Mouse (Mus musculus) heart, adult 2 months (tissue): ENCODE results near the gene Gpr84. TPM values are rescaled to one million over a fixed set of nuclear protein-coding genes. Genes with fewer than 3 reads are reported as not detected.
A peak's percentile ranks its signal among the peaks of the same experiment; 100 is the strongest.

Experiments
- DNase-seq, 2 experiments: peaks; one replicate each; pipeline ENCODE4 v3.0.0; 2021
- H3K27ac ChIP-seq: fragments of 200-600 bp; 2 replicates; pipeline ENCODE4 v1.8.1; 2022
- H3K27me3 ChIP-seq: fragments of 200-500 bp; 2 replicates; pipeline ENCODE4 v1.6.1; 2012; ENCODE audit warnings: mild to moderate bottlenecking, low read length, inconsistent platforms, mixed read lengths; ENCODE audit not compliant: control insufficient read depth, insufficient read depth
- H3K36me3 ChIP-seq: fragments of 200-500 bp; 2 replicates; pipeline ENCODE4 v1.6.1; 2012; ENCODE audit warnings: low read length, inconsistent platforms; ENCODE audit not compliant: control insufficient read depth, insufficient read depth
- H3K4me1 ChIP-seq: fragments of 200-500 bp; 2 replicates; pipeline ENCODE4 v1.6.1; 2011; ENCODE audit warnings: low read length; ENCODE audit not compliant: control insufficient read depth, insufficient read depth
- H3K4me3 ChIP-seq: fragments of 200-600 bp; 2 replicates; pipeline ENCODE4 v1.8.1; 2022
- H3K79me2 ChIP-seq: fragments of 200-500 bp; replicated peaks from 2 replicates; pipeline ENCODE4 v1.6.1; 2012; ENCODE audit warnings: mild to moderate bottlenecking, inconsistent platforms, low read length, moderate library complexity, mixed read lengths; ENCODE audit not compliant: control insufficient read depth, insufficient read depth
- H3K9ac ChIP-seq: fragments of 200-500 bp; 2 replicates; pipeline ENCODE4 v1.6.1; 2012; ENCODE audit warnings: low read depth, mild to moderate bottlenecking, control low read depth, inconsistent platforms, low read length, mixed read lengths
- CTCF ChIP-seq: fragments of 200-600 bp; IDR thresholded peaks from 2 replicates; pipeline ENCODE4 v1.8.1; 2022; ENCODE audit warnings: antibody characterized with exemption, mild to moderate bottlenecking, moderate library complexity
- EP300 ChIP-seq: fragments of 200-500 bp; IDR thresholded peaks from 2 replicates; pipeline ENCODE4 v1.6.1; 2011; ENCODE audit warnings: low read depth, low read length, control low read depth; ENCODE audit not compliant: insufficient read depth
- POLR2A ChIP-seq: fragments of 200-500 bp; IDR thresholded peaks from 2 replicates; pipeline ENCODE4 v1.6.1; 2011; ENCODE audit warnings: mild to moderate bottlenecking, low read depth, low read length, control low read depth; ENCODE audit not compliant: insufficient read depth
- WGBS: fragments of 180-500 bp; shearing (Covaris S2); methylation state at CpG from one replicate; pipeline ENCODE4 v1.1.7; 2018; 5-methylcytosine and 5-hydroxymethylcytosine counted together
- intact Hi-C: fragments of 180-260 bp; cut with DNase I; formaldehyde crosslinking; loops from one replicate; pipeline ENCODE4 v1.15.1; 2025
- polyA plus RNA-seq: library from polyadenylated mRNA; depleted of rRNA; stranded (reverse); fragments of >200 nt; gene quantifications from 2 replicates; pipeline ENCODE4 v1.2.3, GENCODE M21; 2012
- total RNA-seq, 2 experiments: library from RNA; stranded (reverse); gene quantifications; 2 replicates each; pipeline ENCODE4 v1.2.3; 2021

Gpr84 gene
- total and polyA plus RNA-seq, 3 experiments = 0.06 TPM; not detected in 2

GRCm38 (mm10) chr15:103356130-103356529 lies 45.7 kb upstream of the Gpr84 start:
- H3K9ac ChIP-seq = no peak overlapping the region
- no peaks in the 10 kb centered on the region for H3K27me3 ChIP-seq

GRCm38 (mm10) chr15:103355420-103355819 lies 45.0 kb upstream of the Gpr84 start:
- no peaks in the 10 kb centered on the region for H3K27me3 ChIP-seq
- 24% methylated on average over 4 of the region's 4 CpGs for WGBS
- peaks cover 18% of the 10 kb centered on the region for H3K36me3 ChIP-seq
- TF ChIP-seq EP300 (no peak), POLR2A (no peak), CTCF (no peak)
- intact Hi-C loops = no loop called here
- H3K4me3 ChIP-seq = no peak overlapping the region
- H3K27ac ChIP-seq = peak overlapping the region; percentile 93
- no peak for DNase-seq
- peaks cover 26% of the 10 kb centered on the region for H3K4me1 ChIP-seq
- no peak overlapping the region for H3K9ac ChIP-seq
- no peaks in the 10 kb centered on the region; the same call in 1 of the 2 replicates for H3K79me2 ChIP-seq

More at GRCm38 (mm10) chr15:103356130-103356529, 45.7 kb upstream of the Gpr84 start:
- TF ChIP-seq EP300 = no peak
- WGBS = 62% methylated on average over 4 of the region's 4 CpGs
- Histone ChIP-seq H3K4me1 (peaks cover 29% of the 10 kb centered on the region), H3K4me3 (no peak overlapping the region), H3K36me3 (peaks cover 18% of the 10 kb centered on the region), H3K27ac (peak overlapping the region; percentile 93), H3K79me2 (no peaks in the 10 kb centered on the region; the same call in 1 of the 2 replicates)
- DNase-seq = no peak
- intact Hi-C loops = no loop called here

GRCm38 (mm10) chr15:103354690-103355089 lies 44.3 kb upstream of the Gpr84 start:
- WGBS = 67% methylated on average over 2 of the region's 2 CpGs
- Histone ChIP-seq H3K4me1 (peaks cover 22% of the 10 kb centered on the region), H3K27me3 (no peaks in the 10 kb centered on the region), H3K9ac (no peak overlapping the region), H3K79me2 (no peaks in the 10 kb centered on the region; the same call in 1 of the 2 replicates), H3K4me3 (no peak overlapping the region), H3K27ac (peak overlapping the region; percentile 93), H3K36me3 (peaks cover 15% of the 10 kb centered on the region)
- intact Hi-C loops = no loop called here
- no peak for TF ChIP-seq EP300
- no peak for TF ChIP-seq CTCF
- no peak for TF ChIP-seq POLR2A
- no peak for DNase-seq

- Histone ChIP-seq H3K27ac (peak overlapping the region; percentile 5; the same call in 1 of the 2 replicates), H3K36me3 (peaks cover 13% of the 10 kb centered on the region), H3K79me2 (no peaks in the 10 kb centered on the region; the same call in 1 of the 2 replicates), H3K4me1 (peaks cover 15% of the 10 kb centered on the region), H3K9ac (no peak overlapping the region), H3K4me3 (no peak overlapping the region), H3K27me3 (no peaks in the 10 kb centered on the region)
- 87% methylated on average over 11 of the region's 11 CpGs for whole genome bisulfite sequencing
- no peak for DNase-seq
- TF ChIP-seq EP300 (no peak), CTCF (no peak), POLR2A (no peak)
- intact Hi-C loops = no loop called here
Observed at GRCm38 (mm10) chr15:103353511-103354256, 43.3 kb upstream of the Gpr84 start.

GRCm38 (mm10) chr15:103352856-103353255 lies 42.4 kb upstream of the Gpr84 start:
- intact Hi-C loops = no loop called here
- 28% methylated on average over 4 of the region's 4 CpGs for WGBS

GRCm38 (mm10) chr15:103347275-103347684 lies 36.9 kb upstream of the Gpr84 start:
- H3K27ac ChIP-seq = no peak overlapping the region
- peak; percentile 65 for TF ChIP-seq CTCF
- TF ChIP-seq POLR2A = no peak
- peak; percentile 75; the same call in 1 of the 2 replicates for TF ChIP-seq EP300
- DNase-seq = peak; percentile 70 to 72
- no peaks in the 10 kb centered on the region for H3K27me3 ChIP-seq
- H3K79me2 ChIP-seq = no peaks in the 10 kb centered on the region
- peaks cover 8% of the 10 kb centered on the region for H3K36me3 ChIP-seq
- H3K4me3 ChIP-seq = no peak overlapping the region
- intact Hi-C loops = loop anchor here (1.0 kb wide), 1 partner anchor 41 kb away; no protein-coding TSS in a partner anchor
- no peak overlapping the region for H3K9ac ChIP-seq
- 0% methylated on average over 2 of the region's 2 CpGs for WGBS
- H3K4me1 ChIP-seq = peaks cover 1% of the 10 kb centered on the region; the same call in 1 of the 2 replicates

More at GRCm38 (mm10) chr15:103352856-103353255, 42.4 kb upstream of the Gpr84 start:
- Histone ChIP-seq H3K4me3 (no peak overlapping the region), H3K27me3 (no peaks in the 10 kb centered on the region), H3K4me1 (peaks cover 10% of the 10 kb centered on the region), H3K79me2 (no peaks in the 10 kb centered on the region; the same call in 1 of the 2 replicates), H3K36me3 (peaks cover 7% of the 10 kb centered on the region), H3K9ac (no peak overlapping the region), H3K27ac (peak overlapping the region; percentile 5; the same call in 1 of the 2 replicates)
- peak; percentile 84; the same call in 1 of the 2 replicates for TF ChIP-seq EP300
- peak; percentile 97 for TF ChIP-seq CTCF
- no peak for TF ChIP-seq POLR2A
- DNase-seq = peak; percentile 60 to 73
